Mouse (Mus musculus) kidney, embryonic 15.5 days (tissue): ENCODE measurements around the gene Rnf141. TPM values are rescaled to one million over a fixed set of nuclear protein-coding genes. Genes with fewer than 3 reads are reported as not detected.
A peak's percentile ranks its signal among the peaks of the same experiment; 100 is the strongest.

Experiments
- ATAC-seq: fragments of 200-750 bp; cut with Nextera tagmentation; replicated peaks from 2 replicates; pipeline ENCODE4 v1.8.0; 2017; ENCODE audit warnings: moderate TSS enrichment; ENCODE audit not compliant: low FRiP score
- H3K27ac ChIP-seq: fragments of 300-500 bp; sonication (generic); 2 replicates; pipeline ENCODE4 v1.5.1; 2015; ENCODE audit warnings: mild to moderate bottlenecking, inconsistent platforms
- H3K27me3 ChIP-seq: fragments of 300-500 bp; sonication (generic); 2 replicates; pipeline ENCODE4 v1.6.1; 2015; ENCODE audit warnings: inconsistent platforms
- H3K36me3 ChIP-seq: fragments of 300-500 bp; sonication (generic); 2 replicates; pipeline ENCODE4 v1.6.1; 2015; ENCODE audit warnings: inconsistent platforms
- H3K4me1 ChIP-seq: fragments of 300-500 bp; sonication (generic); 2 replicates; pipeline ENCODE4 v1.6.1; 2015; ENCODE audit warnings: inconsistent platforms
- H3K4me2 ChIP-seq: fragments of 300-500 bp; sonication (generic); 2 replicates; pipeline ENCODE4 v1.6.1; 2015; ENCODE audit warnings: moderate library complexity, mild to moderate bottlenecking, inconsistent platforms
- H3K4me3 ChIP-seq: fragments of 300-500 bp; sonication (generic); replicated peaks from 2 replicates; pipeline ENCODE4 v1.5.1; 2015; ENCODE audit warnings: mild to moderate bottlenecking, inconsistent platforms
- H3K9ac ChIP-seq: fragments of 300-500 bp; sonication (generic); 2 replicates; pipeline ENCODE4 v1.6.1; 2015; ENCODE audit warnings: mild to moderate bottlenecking, inconsistent platforms
- H3K9me3 ChIP-seq: fragments of 300-500 bp; sonication (generic); replicated peaks from 2 replicates; pipeline ENCODE4 v1.6.1; 2016; ENCODE audit warnings: inconsistent platforms
- WGBS: fragments of 180-500 bp; shearing (Covaris S2); methylation state at CpG from one replicate; pipeline ENCODE4 v1.1.7; 2015; ENCODE audit warnings: mixed read lengths; 5-methylcytosine and 5-hydroxymethylcytosine counted together
- polyA plus RNA-seq: library from polyadenylated mRNA; unstranded; fragments of >200 nt; fragmentation: Nextera tagmentation; extraction: Ambion mirVana; gene quantifications from 2 replicates; pipeline ENCODE4 v1.2.1, GENCODE M21; 2015

Rnf141 gene
- polyA plus RNA-seq, 1 experiment from 2014 or later: 30.8 TPM

GRCm38 (mm10) chr7:110860129-110860528, 15.9 kb upstream of the Rnf141 start:
- no peak overlapping the region for H3K9ac ChIP-seq
- peak overlapping the region; percentile 48; the same call in 1 of the 2 replicates for H3K27ac ChIP-seq
- H3K36me3 ChIP-seq: no peaks in the 10 kb centered on the region
- peaks cover 33% of the 10 kb centered on the region for H3K4me1 ChIP-seq
- no peaks in the 10 kb centered on the region for H3K27me3 ChIP-seq
- no peak overlapping the region for H3K4me2 ChIP-seq
- ATAC-seq: no peak
- 40% methylated on average over 5 of the region's 5 CpGs for WGBS
- no peak overlapping the region for H3K4me3 ChIP-seq
- no peaks in the 10 kb centered on the region for H3K9me3 ChIP-seq

- Histone ChIP-seq H3K27ac (peak overlapping the region; percentile 41; the same call in 1 of the 2 replicates), H3K9ac (no peak overlapping the region), H3K27me3 (no peaks in the 10 kb centered on the region), H3K36me3 (no peaks in the 10 kb centered on the region), H3K4me2 (no peak overlapping the region), H3K4me3 (no peak overlapping the region), H3K4me1 (peaks cover 52% of the 10 kb centered on the region), H3K9me3 (no peaks in the 10 kb centered on the region)
- 69% methylated on average over 1 of the region's 1 CpGs for WGBS
- no peak for ATAC-seq
Observed at GRCm38 (mm10) chr7:110855604-110856003, 11.3 kb upstream of the Rnf141 start.

GRCm38 (mm10) chr7:110854927-110855546, 10.8 kb upstream of the Rnf141 start:
- WGBS: 67% methylated on average over 8 of the region's 8 CpGs
- peak; percentile 50 for ATAC-seq
- Histone ChIP-seq H3K9me3 (no peaks in the 10 kb centered on the region), H3K36me3 (no peaks in the 10 kb centered on the region), H3K27ac (peak overlapping the region; percentile 41; the same call in 1 of the 2 replicates), H3K9ac (no peak overlapping the region), H3K4me3 (no peak overlapping the region), H3K4me2 (no peak overlapping the region), H3K4me1 (peaks cover 49% of the 10 kb centered on the region), H3K27me3 (no peaks in the 10 kb centered on the region)

- ATAC-seq: no peak
- no peaks in the 10 kb centered on the region for H3K36me3 ChIP-seq
- no peaks in the 10 kb centered on the region for H3K27me3 ChIP-seq
- no peaks in the 10 kb centered on the region for H3K9me3 ChIP-seq
- peaks cover 44% of the 10 kb centered on the region for H3K4me1 ChIP-seq
- H3K9ac ChIP-seq: no peak overlapping the region
- 46% methylated on average over 3 of the region's 3 CpGs for WGBS
- H3K4me3 ChIP-seq: no peak overlapping the region
- no peak overlapping the region for H3K4me2 ChIP-seq
- peak overlapping the region; percentile 61; the same call in 1 of the 2 replicates for H3K27ac ChIP-seq
Observed at GRCm38 (mm10) chr7:110854519-110854918, 10.3 kb upstream of the Rnf141 start.

- 57% methylated on average over 10 of the region's 10 CpGs for WGBS
- no peak for ATAC-seq
Observed at GRCm38 (mm10) chr7:110853611-110854010, 9.4 kb upstream of the Rnf141 start.

GRCm38 (mm10) chr7:110851541-110852203, 7.4 kb upstream of the Rnf141 start:
- H3K27me3 ChIP-seq: no peaks in the 10 kb centered on the region
- 48% methylated on average over 7 of the region's 7 CpGs for WGBS
- no peaks in the 10 kb centered on the region for H3K9me3 ChIP-seq
- H3K4me3 ChIP-seq: no peak overlapping the region
- peak; percentile 63 for ATAC-seq
- H3K4me1 ChIP-seq: peaks cover 42% of the 10 kb centered on the region
- no peak overlapping the region for H3K9ac ChIP-seq
- no peaks in the 10 kb centered on the region for H3K36me3 ChIP-seq
- no peak overlapping the region for H3K4me2 ChIP-seq
- peak overlapping the region; percentile 72 for H3K27ac ChIP-seq

More at GRCm38 (mm10) chr7:110853611-110854010, 9.4 kb upstream of the Rnf141 start:
- Histone ChIP-seq H3K27ac (peak overlapping the region; percentile 61), H3K4me2 (no peak overlapping the region), H3K9me3 (no peaks in the 10 kb centered on the region), H3K27me3 (no peaks in the 10 kb centered on the region), H3K36me3 (no peaks in the 10 kb centered on the region), H3K9ac (no peak overlapping the region), H3K4me1 (peaks cover 42% of the 10 kb centered on the region), H3K4me3 (no peak overlapping the region)

- H3K27me3 ChIP-seq: no peaks in the 10 kb centered on the region
Observed at GRCm38 (mm10) chr7:110848371-110848770, 4.1 kb upstream of the Rnf141 start.

GRCm38 (mm10) chr7:110847321-110847720, 3.1 kb upstream of the Rnf141 start:
- H3K36me3 ChIP-seq: no peaks in the 10 kb centered on the region
- H3K4me1 ChIP-seq: peaks cover 24% of the 10 kb centered on the region
- H3K27me3 ChIP-seq: no peaks in the 10 kb centered on the region
- no peak overlapping the region for H3K27ac ChIP-seq
- WGBS: 76% methylated on average over 2 of the region's 2 CpGs
- no peak overlapping the region for H3K9ac ChIP-seq
- no peak for ATAC-seq
- no peak overlapping the region for H3K4me2 ChIP-seq
- H3K9me3 ChIP-seq: no peaks in the 10 kb centered on the region
- no peak overlapping the region for H3K4me3 ChIP-seq

More at GRCm38 (mm10) chr7:110848371-110848770, 4.1 kb upstream of the Rnf141 start:
- ATAC-seq: no peak
- Histone ChIP-seq H3K27ac (no peak overlapping the region), H3K36me3 (no peaks in the 10 kb centered on the region), H3K9ac (no peak overlapping the region), H3K9me3 (no peaks in the 10 kb centered on the region), H3K4me1 (peaks cover 21% of the 10 kb centered on the region), H3K4me2 (no peak overlapping the region), H3K4me3 (no peak overlapping the region)
- WGBS: 86% methylated on average over 1 of the region's 1 CpGs

- H3K9me3 ChIP-seq: no peaks in the 10 kb centered on the region
- H3K4me2 ChIP-seq: no peak overlapping the region
- H3K4me3 ChIP-seq: no peak overlapping the region
- peaks cover 14% of the 10 kb centered on the region for H3K36me3 ChIP-seq
- no peak overlapping the region for H3K27ac ChIP-seq
- no peak for ATAC-seq
- WGBS: 71% methylated on average over 4 of the region's 4 CpGs
- peaks cover 8% of the 10 kb centered on the region for H3K4me1 ChIP-seq
- no peaks in the 10 kb centered on the region for H3K27me3 ChIP-seq
- H3K9ac ChIP-seq: no peak overlapping the region
Observed at GRCm38 (mm10) chr7:110840332-110840731, 3.9 kb downstream of the Rnf141 start.

- Histone ChIP-seq H3K36me3 (peaks cover 46% of the 10 kb centered on the region), H3K4me2 (no peak overlapping the region), H3K27ac (no peak overlapping the region), H3K9me3 (no peaks in the 10 kb centered on the region), H3K27me3 (no peaks in the 10 kb centered on the region), H3K4me1 (no peaks in the 10 kb centered on the region), H3K4me3 (no peak overlapping the region), H3K9ac (no peak overlapping the region)
- ATAC-seq: no peak
- 57% methylated on average over 3 of the region's 3 CpGs for WGBS
Observed at GRCm38 (mm10) chr7:110834522-110834921, 9.7 kb downstream of the Rnf141 start.

- Histone ChIP-seq H3K9me3 (no peaks in the 10 kb centered on the region), H3K4me1 (no peaks in the 10 kb centered on the region), H3K27me3 (no peaks in the 10 kb centered on the region), H3K9ac (no peak overlapping the region), H3K4me2 (no peak overlapping the region), H3K27ac (no peak overlapping the region), H3K36me3 (peaks cover 51% of the 10 kb centered on the region), H3K4me3 (no peak overlapping the region)
- WGBS: 94% methylated on average over 1 of the region's 1 CpGs
- ATAC-seq: no peak
Observed at GRCm38 (mm10) chr7:110834018-110834417, 10.2 kb downstream of the Rnf141 start.

- no peak overlapping the region for H3K4me3 ChIP-seq
- H3K27me3 ChIP-seq: no peaks in the 10 kb centered on the region
- WGBS: 97% methylated on average over 1 of the region's 1 CpGs
- no peak overlapping the region for H3K27ac ChIP-seq
- H3K4me1 ChIP-seq: no peaks in the 10 kb centered on the region
- no peak overlapping the region for H3K9ac ChIP-seq
- peaks cover 61% of the 10 kb centered on the region for H3K36me3 ChIP-seq
- no peak overlapping the region for H3K4me2 ChIP-seq
- no peak for ATAC-seq
- H3K9me3 ChIP-seq: no peaks in the 10 kb centered on the region
Observed at GRCm38 (mm10) chr7:110833024-110833423, 11.2 kb downstream of the Rnf141 start.
